In genomic region chr6:71012823-71013461, GRCm38 (mm10) we compare ENCODE assay signal across 7 mouse cellular contexts. TPM values are rescaled to one million over a fixed set of nuclear protein-coding genes. Genes with fewer than 3 reads are reported as not detected.
A peak's percentile ranks its signal among the peaks of the same experiment; 100 is the strongest.
DNase-seq lines count a peak whose midpoint lies in the region; ATAC-seq lines count a peak whose summit lies in the region.

No protein-coding gene starts in this region.

- under 1% methylated on average over 38 of the region's 38 CpGs for WGBS in heart, embryonic 15.5 days
- under 1% methylated on average over 38 of the region's 38 CpGs for WGBS in liver, embryonic 12.5 days (ENCODE audit: insufficient replicate concordance)

- peak overlapping the region; percentile 56 for H3K4me3 ChIP-seq in heart, embryonic 15.5 days
- H3K4me3 ChIP-seq in liver, embryonic 12.5 days, result peak overlapping the region; percentile 44

- H3K27me3 ChIP-seq in heart, embryonic 15.5 days, result peaks cover 28% of the 10 kb centered on the region
- peaks cover 36% of the 10 kb centered on the region for H3K27me3 ChIP-seq in liver, embryonic 12.5 days (replicated peaks)

- ATAC-seq in heart, embryonic 15.5 days (replicated peaks; ENCODE audit: insufficient number of reproducible peaks, insufficient read depth, low FRiP score, low read depth), result peak; percentile 53
- ATAC-seq in liver, embryonic 12.5 days, result no peak

- peak overlapping the region; percentile 47 for H3K9ac ChIP-seq in heart, embryonic 15.5 days
- 0 out of 2 replicates have a peak overlapping the region, but pooled peaks have one; percentile 15 for H3K9ac ChIP-seq in liver, embryonic 12.5 days

- no peaks in the 10 kb centered on the region for H3K36me3 ChIP-seq in heart, embryonic 15.5 days
- no peaks in the 10 kb centered on the region for H3K36me3 ChIP-seq in liver, embryonic 12.5 days

- H3K27ac ChIP-seq in heart, embryonic 15.5 days, result no peak overlapping the region
- no peak overlapping the region for H3K27ac ChIP-seq in liver, embryonic 12.5 days

- peaks cover 4% of the 10 kb centered on the region for H3K4me1 ChIP-seq in heart, embryonic 15.5 days (replicated peaks)
- 0 out of 2 replicates have a peak, but pooled peaks cover 5% of the 10 kb centered on the region for H3K4me1 ChIP-seq in liver, embryonic 12.5 days

- H3K9me3 ChIP-seq in heart, embryonic 15.5 days (replicated peaks), result no peaks in the 10 kb centered on the region
- no peaks in the 10 kb centered on the region for H3K9me3 ChIP-seq in liver, embryonic 12.5 days (replicated peaks)

- H3K4me2 ChIP-seq in heart, embryonic 15.5 days, result peak overlapping the region; percentile 98
- peak overlapping the region; percentile 69 for H3K4me2 ChIP-seq in liver, embryonic 12.5 days

- peak; percentile 80 for DNase-seq in brain, adult 2 months (ENCODE audit: low read depth, low spot score)
- peak; percentile 62 for DNase-seq in embryo, embryonic 11.5 days (ENCODE audit: low read depth, low spot score)
- peak; percentile 45 to 57 for DNase-seq in kidney, postnatal 25 days
- DNase-seq in naive thymus-derived CD4-positive, alpha-beta T cell, adult 2 months (ENCODE audit: low read depth), result peak; percentile 14
- peak; percentile 15 for DNase-seq in testis, postnatal 14 days (ENCODE audit: low spot score)

RNA-seq across cellular contexts. Expression of gene Foxi3, which starts 56.6 kb away (rescaled TPM):
- not detected in 2 replicates for polyA plus RNA-seq in heart, embryonic 15.5 days (2015; fragmentation: Nextera tagmentation; extraction: Ambion mirVana)
- polyA plus RNA-seq in liver, embryonic 12.5 days (2016; fragmentation: Nextera tagmentation; extraction: Ambion mirVana), result not detected in 2 replicates

Comparison
In these comparisons a context has a peak if more than half of its experiments do, and no peak if none do; other contexts are left out.
1. DNase-seq: peak in every context shown above with its lines; median percentile 80 in brain, adult 2 months; 62 in embryo, embryonic 11.5 days; 51 in kidney, postnatal 25 days; 15 in testis, postnatal 14 days; 14 in naive thymus-derived CD4-positive, alpha-beta T cell, adult 2 months.